Mouse (Mus musculus) embryonic facial prominence, embryonic 10.5 days (tissue): Measurements from ENCODE around the gene Prm1. TPM values are rescaled to one million over a fixed set of nuclear protein-coding genes. Genes with fewer than 3 reads are reported as not detected.
"Not testable (repeated sequence)": the region's sequence is repeated elsewhere in the genome, so short reads cannot be mapped to it uniquely, and the experiment has no call there.

Source experiments
- DNase-seq: peaks from one replicate; pipeline ENCODE4 v3.0.0-alpha.2; 2017; ENCODE audit warnings: low spot score
- H3K27ac ChIP-seq: fragments of 300-500 bp; sonication (generic); replicated peaks from 2 replicates; pipeline ENCODE4 v1.5.1; 2016; ENCODE audit warnings: mild to moderate bottlenecking
- H3K27me3 ChIP-seq: fragments of 300-500 bp; sonication (generic); replicated peaks from 2 replicates; pipeline ENCODE4 v1.6.1; 2016; ENCODE audit warnings: low read depth, mild to moderate bottlenecking; ENCODE audit not compliant: poor library complexity, severe bottlenecking
- H3K36me3 ChIP-seq: fragments of 300-500 bp; sonication (generic); replicated peaks from 2 replicates; pipeline ENCODE4 v1.6.1; 2016; ENCODE audit warnings: mild to moderate bottlenecking, moderate library complexity
- H3K4me1 ChIP-seq: fragments of 300-500 bp; sonication (generic); 2 replicates; pipeline ENCODE4 v1.6.1; 2016
- H3K4me3 ChIP-seq: fragments of 300-500 bp; sonication (generic); 2 replicates; pipeline ENCODE4 v1.5.1; 2016; ENCODE audit warnings: mild to moderate bottlenecking, moderate library complexity
- H3K9me3 ChIP-seq: fragments of 300-500 bp; sonication (generic); 2 replicates; pipeline ENCODE4 v1.6.1; 2016; ENCODE audit warnings: mild to moderate bottlenecking
- WGBS: fragments of 180-500 bp; shearing (Covaris S2); methylation state at CpG from one replicate; pipeline ENCODE4 v1.1.7; 2016; 5-methylcytosine and 5-hydroxymethylcytosine counted together
- polyA plus RNA-seq: library from polyadenylated mRNA; unstranded; fragments of >200 nt; fragmentation: Nextera tagmentation; extraction: Ambion mirVana; gene quantifications from 2 replicates; pipeline ENCODE4 v1.2.1, GENCODE M21; 2016

Gene Prm1
- polyA plus RNA-seq, 1 experiment from 2014 or later = 0.36 TPM

DNA sequence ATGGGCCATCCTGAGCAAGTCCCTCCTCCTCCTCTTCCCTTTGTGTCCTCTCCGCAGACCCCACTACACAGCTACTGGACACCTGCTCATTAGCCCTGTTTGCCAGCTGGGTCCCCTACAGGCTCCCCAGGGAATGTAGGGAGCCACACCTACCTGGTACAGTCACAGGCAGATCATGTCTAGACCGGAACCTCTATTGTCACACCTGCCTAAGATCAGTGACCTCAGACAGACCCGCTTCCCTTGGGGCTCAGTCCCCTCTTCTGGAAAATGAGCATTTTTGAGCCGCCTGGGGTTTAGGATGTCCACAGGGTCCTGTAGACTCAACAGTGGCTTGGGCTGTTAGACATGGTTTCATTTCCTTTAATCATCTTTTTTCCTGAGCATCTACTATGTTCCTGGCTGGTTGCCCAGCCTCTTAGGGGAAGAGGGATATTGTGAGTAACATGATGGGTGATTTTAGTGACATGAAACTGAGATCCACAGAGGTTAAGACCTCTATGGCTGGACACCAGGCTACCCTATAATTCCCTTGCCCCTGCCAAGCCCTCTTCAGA, 13.0 kb upstream of the Prm1 start:
- 78% methylated on average over 4 of the region's 4 CpGs for WGBS
- no peaks in the 10 kb centered on the region; the same call in 1 of the 2 replicates for H3K9me3 ChIP-seq
- H3K27ac ChIP-seq = no peak overlapping the region
- DNase-seq = no peak
- H3K4me3 ChIP-seq = no peak overlapping the region
- no peaks in the 10 kb centered on the region for H3K36me3 ChIP-seq
- H3K27me3 ChIP-seq = no peaks in the 10 kb centered on the region
- H3K4me1 ChIP-seq = peaks cover 4% of the 10 kb centered on the region; the same call in 1 of the 2 replicates

DNA sequence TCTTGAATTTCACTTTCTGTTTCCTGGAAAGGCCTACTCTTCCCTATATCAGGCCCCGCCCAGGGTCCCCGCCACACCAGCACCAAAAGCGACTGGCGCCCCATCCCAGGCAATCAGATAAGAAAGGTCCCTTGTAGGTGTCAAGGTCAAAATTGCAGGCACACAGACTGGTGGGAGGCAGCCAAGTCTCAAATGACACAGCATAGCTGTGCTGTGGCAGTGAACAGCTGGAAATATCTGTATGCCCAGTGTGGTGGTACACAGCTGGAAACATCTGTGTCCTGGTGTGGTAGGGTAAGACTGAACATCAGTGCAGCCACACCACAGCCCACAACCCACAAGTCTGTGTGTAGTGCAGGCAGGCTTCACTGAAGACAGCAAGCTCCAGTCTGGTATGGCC, 9.2 kb upstream of the Prm1 start:
- Histone ChIP-seq H3K36me3 (no peaks in the 10 kb centered on the region), H3K4me3 (no peak overlapping the region), H3K27me3 (no peaks in the 10 kb centered on the region), H3K9me3 (no peaks in the 10 kb centered on the region), H3K4me1 (no peaks in the 10 kb centered on the region), H3K27ac (no peak overlapping the region)
- no peak for DNase-seq
- 83% methylated on average over 4 of the region's 4 CpGs for WGBS

DNA sequence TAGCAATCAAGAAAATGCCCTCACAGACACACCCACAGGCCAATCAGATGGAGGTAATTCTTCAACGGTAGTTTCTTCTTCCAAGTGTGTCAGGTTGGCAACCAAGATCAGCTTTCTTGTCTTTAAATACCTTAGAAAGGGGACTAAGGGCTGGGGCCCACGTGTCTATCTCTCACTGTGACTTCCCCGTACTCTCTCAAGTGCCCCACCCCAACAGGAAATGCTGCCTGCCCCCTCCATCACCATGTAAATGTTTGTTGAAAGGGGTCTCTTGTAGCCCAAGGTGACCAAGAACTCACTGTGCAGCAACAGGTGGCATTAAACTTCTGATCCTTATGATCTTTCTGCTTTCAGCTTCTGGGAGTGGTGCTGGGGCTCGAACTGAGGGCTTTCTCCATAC, 8.1 kb upstream of the Prm1 start:
- Histone ChIP-seq H3K4me1 (no peaks in the 10 kb centered on the region), H3K4me3 (no peak overlapping the region), H3K27me3 (no peaks in the 10 kb centered on the region), H3K9me3 (no peaks in the 10 kb centered on the region), H3K27ac (no peak overlapping the region), H3K36me3 (no peaks in the 10 kb centered on the region)
- WGBS = 78% methylated on average over 4 of the region's 4 CpGs
- no peak for DNase-seq

DNA sequence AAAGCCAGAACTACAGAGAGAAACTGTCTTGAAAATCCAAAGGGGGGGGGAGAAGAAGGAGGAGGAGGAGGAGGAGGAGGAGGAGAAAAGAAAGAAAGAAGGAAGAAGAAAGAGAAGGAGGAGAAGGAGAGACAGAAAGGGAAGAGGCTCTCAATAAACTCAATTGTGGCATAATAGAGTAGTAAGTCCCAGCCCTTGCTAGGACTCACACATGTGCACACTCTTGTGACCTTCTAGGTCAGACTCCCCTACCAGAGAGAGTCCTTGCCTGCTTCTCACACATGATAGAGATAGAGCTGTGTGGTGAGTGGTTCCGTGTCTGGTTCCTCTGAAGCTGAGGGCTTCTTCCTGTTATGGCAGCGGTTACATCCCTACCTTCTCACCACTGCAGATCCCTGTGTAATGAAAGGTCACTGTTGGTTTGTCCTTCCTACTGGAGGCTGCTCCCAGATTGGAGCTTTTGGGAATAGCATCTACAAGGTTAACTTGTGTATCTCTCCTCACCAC, 7.3 kb upstream of the Prm1 start, which contains the start of gene Gm11172:
Gene Gm11172 (plus strand): TSS at position 51 of the 507 bp plus-strand sequence.
- no peak for DNase-seq
- H3K27ac ChIP-seq = no peak within 1 kb of the TSS
- 85% methylated on average over 2 of the region's 2 CpGs for WGBS
- H3K36me3 ChIP-seq = no peaks in the 10 kb centered on the region
- no peak within 1 kb of the TSS for H3K4me3 ChIP-seq
- H3K27me3 ChIP-seq = no peaks in the 10 kb centered on the region
- H3K9me3 ChIP-seq = no peaks in the 10 kb centered on the region
- no peaks in the 10 kb centered on the region for H3K4me1 ChIP-seq

DNA sequence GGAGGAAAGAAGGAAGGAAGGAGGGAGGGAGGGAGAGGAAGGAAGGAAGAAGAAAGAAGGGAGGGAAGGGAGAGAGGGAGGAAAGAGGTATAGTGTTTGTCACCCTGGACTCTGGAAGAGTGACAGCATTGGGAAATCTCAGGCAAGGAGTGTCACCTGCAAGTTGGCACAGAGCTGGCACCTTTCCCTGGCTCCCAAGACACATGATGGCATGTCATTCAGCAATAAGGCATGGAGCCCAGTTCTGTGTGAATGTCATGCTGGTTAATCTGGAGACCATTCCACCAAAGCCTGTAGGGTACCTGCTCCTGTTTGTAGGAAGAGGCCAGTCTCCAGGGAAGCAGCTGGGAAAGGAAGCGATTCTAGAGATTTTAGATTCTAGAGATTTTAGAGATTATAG, 4.7 kb upstream of the Prm1 start:
- no peak overlapping the region for H3K4me3 ChIP-seq
- DNase-seq = no peak
- H3K4me1 ChIP-seq = 0 out of 2 replicates have a peak, but pooled peaks cover 4% of the 10 kb centered on the region
- 89% methylated on average over 1 of the region's 1 CpGs for WGBS
- no peak overlapping the region for H3K27ac ChIP-seq
- no peaks in the 10 kb centered on the region for H3K27me3 ChIP-seq
- no peaks in the 10 kb centered on the region for H3K9me3 ChIP-seq
- H3K36me3 ChIP-seq = no peaks in the 10 kb centered on the region

DNA sequence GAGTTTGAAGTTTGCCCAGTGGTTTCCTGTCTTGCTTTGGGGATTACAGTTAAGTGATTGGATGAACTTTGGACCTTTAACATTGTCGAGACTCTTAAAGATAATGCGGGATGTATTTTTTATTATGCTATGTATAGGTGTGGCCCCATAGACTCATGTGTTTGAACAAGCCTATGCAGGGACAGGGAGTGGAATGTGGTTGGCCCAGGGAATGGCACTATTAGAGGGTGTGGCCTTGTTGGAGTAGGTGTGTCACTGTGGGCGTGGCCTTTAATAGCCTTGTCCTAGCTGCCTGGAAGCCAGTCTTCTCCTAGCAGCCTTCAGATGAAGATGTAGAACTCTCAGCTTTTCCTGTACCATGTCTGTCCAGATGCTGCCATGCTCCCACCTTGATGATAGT, 3.2 kb downstream of the Prm1 start:
- H3K4me3 ChIP-seq = not testable (repeated sequence)

DNA sequence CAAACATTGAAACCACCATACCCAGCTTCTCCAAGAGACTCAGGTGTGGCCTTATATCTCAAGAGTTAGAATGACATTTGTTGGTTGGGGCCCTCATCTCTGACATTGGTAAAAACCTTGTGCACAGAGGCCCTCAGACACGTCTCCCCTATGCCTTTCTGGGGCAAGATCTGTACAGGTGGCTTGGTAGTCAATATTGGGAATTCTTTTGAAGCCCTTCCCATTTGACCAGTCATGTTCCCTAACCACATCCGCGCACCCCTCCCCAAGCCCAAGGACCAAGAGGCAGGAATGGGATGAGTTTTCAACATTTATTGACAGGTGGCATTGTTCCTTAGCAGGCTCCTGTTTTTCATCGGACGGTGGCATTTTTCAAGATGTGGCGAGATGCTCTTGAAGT, 9.6 kb downstream of the Prm1 start, which contains the start of gene Prm2:
Gene Prm2 (minus strand): TSS at position 101 of the 400 bp plus-strand sequence.
- Histone ChIP-seq H3K4me1 (0 out of 2 replicates have a peak, but pooled peaks cover 3% of the 10 kb centered on the region), H3K36me3 (no peaks in the 10 kb centered on the region), H3K27ac (no peak within 1 kb of the TSS), H3K4me3 (no peak within 1 kb of the TSS), H3K9me3 (no peaks in the 10 kb centered on the region), H3K27me3 (peaks cover 47% of the 10 kb centered on the region)
- 80% methylated on average over 6 of the region's 6 CpGs for WGBS
- DNase-seq = no peak

More for the DNA sequence above, 3.2 kb downstream of the Prm1 start:
- not testable (repeated sequence) for H3K9me3 ChIP-seq, DNase-seq, H3K4me1 ChIP-seq, H3K36me3 ChIP-seq, H3K27ac ChIP-seq
- peaks cover 15% of the 10 kb centered on the region for H3K27me3 ChIP-seq
- 85% methylated on average over 3 of the region's 3 CpGs for WGBS

DNA sequence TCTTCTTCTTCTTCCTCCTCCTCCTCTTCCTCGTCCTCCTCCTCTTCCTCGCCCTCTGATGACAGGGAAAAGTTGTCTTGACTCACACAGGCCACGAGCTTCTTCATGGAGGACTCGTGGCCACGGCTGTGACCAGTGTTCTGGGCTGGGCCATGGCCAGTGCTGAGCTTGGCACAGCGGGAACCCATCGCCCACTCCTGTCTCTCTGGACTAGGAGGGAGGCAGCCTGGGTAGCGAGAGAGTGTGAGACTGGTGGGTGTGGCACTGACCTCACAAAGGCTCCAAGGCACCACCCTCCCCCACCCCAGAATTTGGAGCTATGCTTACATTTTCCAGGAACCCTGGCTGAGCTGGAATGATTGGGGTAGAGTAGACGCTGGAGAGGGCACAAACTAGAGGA, 14.9 kb downstream of the Prm1 start, which contains the start of gene Prm3:
Gene Prm3 (minus strand): TSS at position 213 of the 400 bp plus-strand sequence.
- H3K36me3 ChIP-seq = no peaks in the 10 kb centered on the region
- H3K27ac ChIP-seq = no peak within 1 kb of the TSS
- no peak within 1 kb of the TSS for H3K4me3 ChIP-seq
- DNase-seq = no peak
- no peaks in the 10 kb centered on the region for H3K9me3 ChIP-seq
- H3K4me1 ChIP-seq = peaks cover 30% of the 10 kb centered on the region
- peaks cover 28% of the 10 kb centered on the region for H3K27me3 ChIP-seq
- WGBS = 80% methylated on average over 9 of the region's 9 CpGs

DNA sequence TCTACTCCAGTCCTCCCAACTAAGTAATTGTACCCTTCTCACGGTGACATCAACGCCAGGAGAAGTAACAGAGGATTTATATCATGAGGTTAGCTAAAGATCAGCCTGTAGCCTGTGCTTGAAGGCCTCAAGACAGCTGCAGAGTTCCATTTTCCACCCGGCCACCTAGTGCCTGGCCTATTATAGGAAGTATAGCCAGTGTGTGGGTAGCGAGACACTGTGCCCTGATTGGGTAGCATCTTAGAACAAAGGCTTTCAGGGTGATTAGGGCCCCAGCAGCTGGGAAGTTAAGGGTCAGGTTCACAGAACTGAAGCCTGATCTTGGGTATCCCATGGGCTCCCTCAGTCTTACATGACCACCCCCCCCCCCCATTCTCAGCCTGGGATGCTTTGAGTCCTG, 16.8 kb downstream of the Prm1 start:
- no peak for DNase-seq
- H3K27me3 ChIP-seq = peaks cover 27% of the 10 kb centered on the region
- WGBS = 67% methylated on average over 4 of the region's 4 CpGs

DNA sequence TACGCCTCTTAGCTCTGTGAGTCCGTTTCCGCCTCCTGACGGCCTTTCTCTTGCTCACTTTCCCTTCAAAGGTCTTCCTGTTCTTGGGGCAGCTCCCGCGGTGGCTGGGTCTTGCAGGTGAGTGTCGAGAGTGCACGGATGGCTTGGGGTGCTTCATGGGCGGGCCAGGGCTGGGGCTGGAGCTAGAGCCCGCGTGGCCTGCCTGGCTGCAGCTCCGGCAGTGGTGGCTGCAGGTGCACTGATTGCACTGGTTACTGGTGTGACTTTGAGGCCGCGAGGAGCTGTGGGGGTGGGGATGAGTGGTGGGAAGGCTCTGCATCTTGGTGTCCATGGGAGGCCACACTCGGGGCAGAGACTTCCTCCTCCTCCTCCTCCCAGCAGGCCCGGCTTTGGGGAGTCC, 17.4 kb downstream of the Prm1 start, which contains the start of gene Tnp2:
Gene Tnp2 (minus strand): TSS at position 390 of the 400 bp plus-strand sequence.
- H3K9me3 ChIP-seq = no peaks in the 10 kb centered on the region
- peak within 1 kb of the TSS; percentile 41; the same call in 1 of the 2 replicates for H3K27ac ChIP-seq
- peaks cover 33% of the 10 kb centered on the region for H3K27me3 ChIP-seq
- WGBS = 53% methylated on average over 16 of the region's 16 CpGs
- peaks cover 51% of the 10 kb centered on the region for H3K4me1 ChIP-seq
- no peak for DNase-seq
- H3K36me3 ChIP-seq = no peaks in the 10 kb centered on the region
- no peak within 1 kb of the TSS for H3K4me3 ChIP-seq

More for the DNA sequence above, 16.8 kb downstream of the Prm1 start:
- Histone ChIP-seq H3K27ac (no peak overlapping the region), H3K9me3 (no peaks in the 10 kb centered on the region), H3K4me3 (no peak overlapping the region), H3K4me1 (peaks cover 46% of the 10 kb centered on the region), H3K36me3 (no peaks in the 10 kb centered on the region)

DNA sequence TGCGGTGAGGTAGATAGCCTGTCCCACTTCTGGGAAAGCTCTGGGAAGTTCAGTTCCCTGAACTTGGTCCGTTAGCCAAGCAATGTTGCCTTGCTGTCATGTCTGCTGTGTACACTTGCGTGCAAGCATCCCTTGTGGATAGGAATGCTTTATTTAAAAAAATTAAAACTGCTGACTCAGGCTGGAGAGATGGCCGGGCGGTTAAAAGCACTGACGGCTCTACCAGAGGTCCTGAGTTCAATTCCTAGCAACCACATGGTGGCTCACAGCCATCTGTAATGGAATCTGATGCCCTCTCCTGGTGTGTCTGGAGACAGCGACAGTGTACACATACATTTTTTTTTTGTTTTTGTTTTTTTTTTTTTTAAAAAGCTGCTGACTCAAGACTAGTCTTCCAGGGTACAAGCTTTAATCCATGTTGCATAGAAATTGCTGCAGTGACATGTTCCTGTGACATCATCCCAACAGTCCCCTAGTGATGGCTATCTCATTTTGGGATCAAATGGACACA, 18.0 kb downstream of the Prm1 start:
- Histone ChIP-seq H3K4me1 (peaks cover 58% of the 10 kb centered on the region), H3K9me3 (no peaks in the 10 kb centered on the region), H3K27me3 (peaks cover 40% of the 10 kb centered on the region), H3K27ac (no peak overlapping the region), H3K4me3 (no peak overlapping the region), H3K36me3 (no peaks in the 10 kb centered on the region)
- 82% methylated on average over 7 of the region's 7 CpGs for WGBS
- DNase-seq = no peak

DNA sequence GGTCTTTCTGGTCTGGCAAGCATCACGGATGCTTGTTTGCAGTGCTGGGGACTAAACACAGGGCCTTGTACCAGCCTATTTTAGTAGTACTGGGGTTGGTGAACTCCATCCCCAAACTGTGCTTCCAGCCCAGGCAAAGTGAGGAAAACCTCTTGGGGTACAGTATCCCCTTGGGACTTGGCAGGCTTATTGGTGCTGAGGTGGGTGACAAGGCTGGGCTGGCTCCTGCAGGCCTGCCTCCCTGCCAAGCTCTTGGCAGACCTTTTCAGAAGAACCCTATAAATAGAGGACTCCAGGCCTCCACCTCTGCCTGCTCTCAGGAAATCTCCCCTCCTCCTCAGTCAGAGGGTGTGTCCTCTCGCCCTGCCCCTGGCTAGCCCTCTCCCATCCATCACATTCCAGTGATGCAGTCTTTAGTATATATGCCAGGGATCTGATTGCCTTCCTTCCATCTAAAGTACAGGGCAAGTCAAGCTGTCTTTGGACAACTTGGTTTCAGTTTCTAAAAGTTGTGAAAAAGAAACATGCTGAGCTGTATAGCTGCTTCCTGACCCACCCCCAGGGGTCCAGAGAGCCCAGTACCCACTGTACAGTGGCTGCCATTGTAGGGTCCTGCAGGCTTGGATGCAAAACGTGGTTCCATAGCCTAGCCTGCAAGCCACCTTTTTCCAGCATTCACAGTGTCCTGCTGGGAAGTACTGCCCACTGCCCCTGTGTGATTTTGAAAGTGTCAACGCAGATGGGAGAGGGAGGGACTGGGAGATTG, 18.7 kb downstream of the Prm1 start:
- WGBS = 62% methylated on average over 4 of the region's 4 CpGs
- Histone ChIP-seq H3K9me3 (no peaks in the 10 kb centered on the region), H3K27me3 (peaks cover 44% of the 10 kb centered on the region), H3K4me1 (peaks cover 64% of the 10 kb centered on the region), H3K4me3 (no peak overlapping the region), H3K36me3 (no peaks in the 10 kb centered on the region), H3K27ac (peak overlapping the region; percentile 60; the same call in 1 of the 2 replicates)
- DNase-seq = no peak
